Mouse (Mus musculus): ENCODE measurements around the gene Gpc5. TPM values are rescaled to one million over a fixed set of nuclear protein-coding genes. Genes with fewer than 3 reads are reported as not detected.

Gene Gpc5
- polyA plus RNA-seq, 1 experiment from 2014 or later: 2.5 TPM

- no peak for DNase-seq (ENCODE audit: low spot score)
- WGBS: 80% methylated on average over 6 of the region's 6 CpGs
- Histone ChIP-seq H3K9me3 (ENCODE audit: control insufficient read depth, low read length) (no peaks in the 10 kb centered on the region), H3K4me3 (ENCODE audit: low read depth, low read length) (no peak overlapping the region), H3K4me1 (ENCODE audit: control insufficient read depth, insufficient read depth, low read length) (no peaks in the 10 kb centered on the region), H3K9ac (ENCODE audit: low read length) (no peak overlapping the region), H3K27me3 (ENCODE audit: control insufficient read depth, insufficient read depth, low read length) (no peaks in the 10 kb centered on the region), H3K4me2 (ENCODE audit: low read depth, severe bottlenecking) (no peak overlapping the region), H3K27ac (replicated peaks; ENCODE audit: low read depth, low read length) (no peak overlapping the region), H3K36me3 (ENCODE audit: control insufficient read depth, insufficient read depth, low read length) (no peaks in the 10 kb centered on the region)
- no peak for ATAC-seq (ENCODE audit: insufficient number of reproducible peaks, low FRiP score, low TSS enrichment, low read depth)
These were observed 408.8 kb downstream of the Gpc5 start for GRCm38 (mm10) chr14:115500794-115501193.

GRCm38 (mm10) chr14:115546516-115547282 lies 454.7 kb downstream of the Gpc5 start:
- H3K4me3 ChIP-seq (ENCODE audit: low read depth, low read length): no peak overlapping the region
- no peak overlapping the region for H3K27ac ChIP-seq (replicated peaks; ENCODE audit: low read depth, low read length)
- no peaks in the 10 kb centered on the region for H3K36me3 ChIP-seq (ENCODE audit: control insufficient read depth, insufficient read depth, low read length)
- ATAC-seq (ENCODE audit: insufficient number of reproducible peaks, low FRiP score, low TSS enrichment, low read depth) (no peak), DNase-seq (ENCODE audit: low spot score) (no peak)
- H3K4me1 ChIP-seq (ENCODE audit: control insufficient read depth, insufficient read depth, low read length): no peaks in the 10 kb centered on the region
- H3K9ac ChIP-seq (ENCODE audit: low read length): no peak overlapping the region
- WGBS: 79% methylated on average over 4 of the region's 4 CpGs
- H3K27me3 ChIP-seq (ENCODE audit: control insufficient read depth, insufficient read depth, low read length): no peaks in the 10 kb centered on the region
- no peak overlapping the region for H3K4me2 ChIP-seq (ENCODE audit: low read depth, severe bottlenecking)
- no peaks in the 10 kb centered on the region for H3K9me3 ChIP-seq (ENCODE audit: control insufficient read depth, low read length)

- 82% methylated on average over 4 of the region's 4 CpGs for WGBS
- no peak for ATAC-seq (ENCODE audit: insufficient number of reproducible peaks, low FRiP score, low TSS enrichment, low read depth)
- no peak for DNase-seq (ENCODE audit: low spot score)
- Histone ChIP-seq H3K4me3 (ENCODE audit: low read depth, low read length) (no peak overlapping the region), H3K9me3 (ENCODE audit: control insufficient read depth, low read length) (no peaks in the 10 kb centered on the region), H3K27me3 (ENCODE audit: control insufficient read depth, insufficient read depth, low read length) (no peaks in the 10 kb centered on the region), H3K4me2 (ENCODE audit: low read depth, severe bottlenecking) (no peak overlapping the region), H3K4me1 (ENCODE audit: control insufficient read depth, insufficient read depth, low read length) (no peaks in the 10 kb centered on the region), H3K36me3 (ENCODE audit: control insufficient read depth, insufficient read depth, low read length) (no peaks in the 10 kb centered on the region), H3K9ac (ENCODE audit: low read length) (no peak overlapping the region), H3K27ac (replicated peaks; ENCODE audit: low read depth, low read length) (no peak overlapping the region)
These were observed 460.0 kb downstream of the Gpc5 start for GRCm38 (mm10) chr14:115551996-115552395.

GRCm38 (mm10) chr14:115580466-115581255 lies 488.6 kb downstream of the Gpc5 start:
- H3K4me2 ChIP-seq (ENCODE audit: low read depth, severe bottlenecking): no peak overlapping the region
- no peak for DNase-seq (ENCODE audit: low spot score)
- 51% methylated on average over 3 of the region's 3 CpGs for WGBS
- H3K4me3 ChIP-seq (ENCODE audit: low read depth, low read length): no peak overlapping the region
- no peaks in the 10 kb centered on the region for H3K36me3 ChIP-seq (ENCODE audit: control insufficient read depth, insufficient read depth, low read length)
- no peaks in the 10 kb centered on the region for H3K9me3 ChIP-seq (ENCODE audit: control insufficient read depth, low read length)
- H3K4me1 ChIP-seq (ENCODE audit: control insufficient read depth, insufficient read depth, low read length): no peaks in the 10 kb centered on the region
- H3K9ac ChIP-seq (ENCODE audit: low read length): no peak overlapping the region
- ATAC-seq (ENCODE audit: insufficient number of reproducible peaks, low FRiP score, low TSS enrichment, low read depth): no peak
- H3K27me3 ChIP-seq (ENCODE audit: control insufficient read depth, insufficient read depth, low read length): no peaks in the 10 kb centered on the region
- H3K27ac ChIP-seq (replicated peaks; ENCODE audit: low read depth, low read length): no peak overlapping the region

GRCm38 (mm10) chr14:115581256-115581633 lies 489.2 kb downstream of the Gpc5 start:
- no peak overlapping the region for H3K4me2 ChIP-seq (ENCODE audit: low read depth, severe bottlenecking)
- no peaks in the 10 kb centered on the region for H3K4me1 ChIP-seq (ENCODE audit: control insufficient read depth, insufficient read depth, low read length)
- H3K4me3 ChIP-seq (ENCODE audit: low read depth, low read length): no peak overlapping the region
- H3K9ac ChIP-seq (ENCODE audit: low read length): no peak overlapping the region
- H3K27me3 ChIP-seq (ENCODE audit: control insufficient read depth, insufficient read depth, low read length): no peaks in the 10 kb centered on the region
- WGBS: 85% methylated on average over 2 of the region's 2 CpGs
- ATAC-seq (ENCODE audit: insufficient number of reproducible peaks, low FRiP score, low TSS enrichment, low read depth): no peak
- H3K27ac ChIP-seq (replicated peaks; ENCODE audit: low read depth, low read length): no peak overlapping the region
- H3K36me3 ChIP-seq (ENCODE audit: control insufficient read depth, insufficient read depth, low read length): no peaks in the 10 kb centered on the region
- no peak for DNase-seq (ENCODE audit: low spot score)
- no peaks in the 10 kb centered on the region for H3K9me3 ChIP-seq (ENCODE audit: control insufficient read depth, low read length)

GRCm38 (mm10) chr14:115600259-115601029 lies 508.4 kb downstream of the Gpc5 start:
- H3K4me1 ChIP-seq (ENCODE audit: control insufficient read depth, insufficient read depth, low read length): no peaks in the 10 kb centered on the region
- H3K4me3 ChIP-seq (ENCODE audit: low read depth, low read length): no peak overlapping the region
- DNase-seq (ENCODE audit: low spot score) (no peak), ATAC-seq (ENCODE audit: insufficient number of reproducible peaks, low FRiP score, low TSS enrichment, low read depth) (no peak)
- H3K27ac ChIP-seq (replicated peaks; ENCODE audit: low read depth, low read length): no peak overlapping the region
- no peak overlapping the region for H3K9ac ChIP-seq (ENCODE audit: low read length)
- no peak overlapping the region for H3K4me2 ChIP-seq (ENCODE audit: low read depth, severe bottlenecking)
- H3K9me3 ChIP-seq (ENCODE audit: control insufficient read depth, low read length): no peaks in the 10 kb centered on the region
- no peaks in the 10 kb centered on the region for H3K36me3 ChIP-seq (ENCODE audit: control insufficient read depth, insufficient read depth, low read length)
- no peaks in the 10 kb centered on the region for H3K27me3 ChIP-seq (ENCODE audit: control insufficient read depth, insufficient read depth, low read length)
- WGBS: 56% methylated on average over 8 of the region's 8 CpGs

- Histone ChIP-seq H3K27ac (replicated peaks; ENCODE audit: low read depth, low read length) (no peak overlapping the region), H3K4me3 (ENCODE audit: low read depth, low read length) (no peak overlapping the region), H3K4me1 (ENCODE audit: control insufficient read depth, insufficient read depth, low read length) (no peaks in the 10 kb centered on the region), H3K27me3 (ENCODE audit: control insufficient read depth, insufficient read depth, low read length) (no peaks in the 10 kb centered on the region), H3K9ac (ENCODE audit: low read length) (no peak overlapping the region), H3K4me2 (ENCODE audit: low read depth, severe bottlenecking) (no peak overlapping the region), H3K36me3 (ENCODE audit: control insufficient read depth, insufficient read depth, low read length) (no peaks in the 10 kb centered on the region), H3K9me3 (ENCODE audit: control insufficient read depth, low read length) (no peaks in the 10 kb centered on the region)
- no peak for DNase-seq (ENCODE audit: low spot score)
- 84% methylated on average over 4 of the region's 4 CpGs for WGBS
- ATAC-seq (ENCODE audit: insufficient number of reproducible peaks, low FRiP score, low TSS enrichment, low read depth): no peak
These were observed 522.1 kb downstream of the Gpc5 start for GRCm38 (mm10) chr14:115614154-115614553.

GRCm38 (mm10) chr14:115616305-115616704 lies 524.3 kb downstream of the Gpc5 start:
- Histone ChIP-seq H3K36me3 (ENCODE audit: control insufficient read depth, insufficient read depth, low read length) (no peaks in the 10 kb centered on the region), H3K4me3 (ENCODE audit: low read depth, low read length) (no peak overlapping the region), H3K4me2 (ENCODE audit: low read depth, severe bottlenecking) (no peak overlapping the region), H3K4me1 (ENCODE audit: control insufficient read depth, insufficient read depth, low read length) (no peaks in the 10 kb centered on the region), H3K9me3 (ENCODE audit: control insufficient read depth, low read length) (no peaks in the 10 kb centered on the region), H3K27me3 (ENCODE audit: control insufficient read depth, insufficient read depth, low read length) (no peaks in the 10 kb centered on the region), H3K9ac (ENCODE audit: low read length) (no peak overlapping the region), H3K27ac (replicated peaks; ENCODE audit: low read depth, low read length) (no peak overlapping the region)
- no peak for DNase-seq (ENCODE audit: low spot score)
- no peak for ATAC-seq (ENCODE audit: insufficient number of reproducible peaks, low FRiP score, low TSS enrichment, low read depth)
- WGBS: 69% methylated on average over 2 of the region's 2 CpGs
